Mouse (Mus musculus): ENCODE results near the gene 1500015O10Rik. TPM values are rescaled to one million over a fixed set of nuclear protein-coding genes. Genes with fewer than 3 reads are reported as not detected.

Gene 1500015O10Rik
- polyA plus RNA-seq (2014; fragmentation: Illumina TruSeq; extraction: RNeasy Lipid Tissue Mini Kit (QIAGEN cat#74804)): 16.8 TPM

DNA sequence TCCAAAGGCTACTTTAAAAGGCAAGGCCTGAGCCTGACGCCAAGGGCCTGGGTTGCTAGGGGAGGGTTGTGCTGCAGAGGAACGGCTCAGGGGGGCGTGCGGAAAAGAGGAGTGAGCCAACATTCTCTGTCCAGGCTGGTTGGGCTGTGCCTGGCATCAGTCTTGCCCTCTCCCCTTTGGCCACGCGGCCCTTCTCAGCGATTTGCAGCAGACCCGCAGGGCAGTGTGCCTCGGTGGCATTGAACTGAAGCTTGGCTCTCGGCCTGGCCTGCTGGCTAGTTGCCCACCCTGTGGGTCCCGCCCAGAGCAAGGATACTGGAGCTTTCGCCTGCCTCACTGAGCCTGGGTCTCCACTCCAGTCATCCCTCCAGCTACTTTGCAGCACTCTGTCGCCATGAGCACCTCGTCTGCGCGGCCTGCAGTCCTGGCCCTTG lies at the start of gene 1500015O10Rik:
TSS of gene 1500015O10Rik (plus strand) at position 112 of the 434 bp plus-strand sequence.

Other genes starting within 250 kb of the 1500015O10Rik start
- 135 TPM for gene Uxs1, start 97.2 kb downstream of the 1500015O10Rik start, polyA plus RNA-seq (2014; fragmentation: Illumina TruSeq; extraction: RNeasy Lipid Tissue Mini Kit (QIAGEN cat#74804))
- 181 TPM for gene Tpp2, start 203.0 kb downstream of the 1500015O10Rik start, polyA plus RNA-seq (2014; fragmentation: Illumina TruSeq; extraction: RNeasy Lipid Tissue Mini Kit (QIAGEN cat#74804))